Mouse (Mus musculus) lung, postnatal 4 days (tissue): ENCODE results near the gene P2rx6.
A peak's percentile ranks its signal among the peaks of the same experiment; 100 is the strongest.
"Not testable (repeated sequence)": the region's sequence is repeated elsewhere in the genome, so short reads cannot be mapped to it uniquely, and the experiment has no call there.

Source experiments
- DNase-seq, 2 experiments: peaks; one replicate each; pipeline ENCODE4 v3.0.0; 2021

Gene P2rx6

DNA sequence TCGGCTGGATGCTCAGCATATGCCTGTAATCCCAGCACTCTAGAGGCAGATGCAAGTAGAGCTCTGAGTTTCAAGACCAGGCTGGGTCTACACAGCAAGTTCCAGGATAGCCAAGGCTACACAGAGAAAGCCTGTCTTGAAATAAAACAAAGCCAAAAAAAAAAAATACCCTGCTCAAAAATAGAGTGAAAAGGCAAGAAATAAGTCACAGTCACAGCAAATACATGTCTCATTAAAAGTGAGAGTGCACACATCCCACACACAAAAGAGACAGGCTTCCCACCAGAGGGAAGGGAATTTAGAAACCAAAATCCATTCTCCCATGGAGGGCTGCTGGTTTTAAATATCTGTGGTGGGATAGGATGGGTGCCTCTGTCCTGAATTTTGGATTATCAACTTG, 1.9 kb downstream of the P2rx6 start:
- DNase-seq, result no peak

DNA sequence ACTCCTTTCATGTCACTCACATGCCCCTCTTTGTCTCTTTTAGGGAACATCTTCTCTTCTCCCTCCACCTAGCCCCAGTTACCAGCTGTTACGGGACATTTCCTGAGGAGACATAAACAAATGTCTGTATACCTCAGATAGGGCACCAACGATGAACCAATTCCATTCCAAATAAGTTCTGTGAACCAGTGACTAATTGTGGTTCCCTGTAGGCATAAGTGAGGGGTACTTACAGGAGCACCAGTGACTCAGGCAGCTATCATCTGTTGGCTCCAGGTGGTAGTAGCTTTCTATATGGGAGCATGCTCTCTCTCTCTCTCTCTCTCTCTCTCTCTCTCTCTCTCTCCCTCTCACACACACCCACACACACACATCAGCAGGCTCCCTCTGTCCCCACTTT, 2.5 kb downstream of the P2rx6 start:
- DNase-seq, result no peak

DNA sequence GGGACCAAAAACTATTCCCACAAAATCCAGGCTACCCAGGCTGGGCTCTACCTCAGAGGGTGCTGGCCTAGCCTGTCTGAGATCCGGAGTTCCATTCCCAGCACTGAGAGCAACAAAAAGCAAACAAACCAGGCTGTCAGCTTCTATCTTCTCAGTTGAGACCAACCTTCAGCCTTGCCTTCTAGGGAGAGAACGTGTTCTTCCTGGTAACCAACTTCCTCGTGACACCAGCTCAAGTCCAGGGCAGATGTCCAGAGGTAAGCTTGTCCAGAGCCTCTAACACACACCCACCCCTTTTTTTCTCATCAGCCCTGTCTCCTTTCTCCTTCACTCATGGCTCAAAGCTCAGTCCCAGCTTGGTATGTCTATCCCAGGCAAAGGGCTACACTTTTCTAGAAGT, 3.1 kb downstream of the P2rx6 start:
- no peak for DNase-seq

DNA sequence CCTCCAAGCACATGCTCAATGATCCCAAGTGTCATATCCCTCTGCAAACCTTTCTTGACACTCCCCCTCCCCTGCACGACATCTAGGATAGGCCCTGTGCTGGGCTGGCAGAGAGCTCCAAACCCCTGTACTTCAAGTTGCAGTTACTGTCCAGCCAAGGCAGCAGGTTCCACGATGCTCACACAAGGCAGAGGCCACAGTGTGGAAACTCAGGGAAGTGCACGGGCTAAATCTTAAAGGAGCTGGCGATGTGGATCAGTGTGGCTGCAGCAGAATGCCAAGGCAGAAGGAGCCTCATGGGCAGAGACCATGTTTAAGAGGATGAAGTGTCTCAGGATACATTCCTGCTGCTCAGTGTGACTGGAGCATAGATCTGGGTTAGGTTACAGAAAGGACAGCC, 4.5 kb downstream of the P2rx6 start:
- DNase-seq, result no peak

DNA sequence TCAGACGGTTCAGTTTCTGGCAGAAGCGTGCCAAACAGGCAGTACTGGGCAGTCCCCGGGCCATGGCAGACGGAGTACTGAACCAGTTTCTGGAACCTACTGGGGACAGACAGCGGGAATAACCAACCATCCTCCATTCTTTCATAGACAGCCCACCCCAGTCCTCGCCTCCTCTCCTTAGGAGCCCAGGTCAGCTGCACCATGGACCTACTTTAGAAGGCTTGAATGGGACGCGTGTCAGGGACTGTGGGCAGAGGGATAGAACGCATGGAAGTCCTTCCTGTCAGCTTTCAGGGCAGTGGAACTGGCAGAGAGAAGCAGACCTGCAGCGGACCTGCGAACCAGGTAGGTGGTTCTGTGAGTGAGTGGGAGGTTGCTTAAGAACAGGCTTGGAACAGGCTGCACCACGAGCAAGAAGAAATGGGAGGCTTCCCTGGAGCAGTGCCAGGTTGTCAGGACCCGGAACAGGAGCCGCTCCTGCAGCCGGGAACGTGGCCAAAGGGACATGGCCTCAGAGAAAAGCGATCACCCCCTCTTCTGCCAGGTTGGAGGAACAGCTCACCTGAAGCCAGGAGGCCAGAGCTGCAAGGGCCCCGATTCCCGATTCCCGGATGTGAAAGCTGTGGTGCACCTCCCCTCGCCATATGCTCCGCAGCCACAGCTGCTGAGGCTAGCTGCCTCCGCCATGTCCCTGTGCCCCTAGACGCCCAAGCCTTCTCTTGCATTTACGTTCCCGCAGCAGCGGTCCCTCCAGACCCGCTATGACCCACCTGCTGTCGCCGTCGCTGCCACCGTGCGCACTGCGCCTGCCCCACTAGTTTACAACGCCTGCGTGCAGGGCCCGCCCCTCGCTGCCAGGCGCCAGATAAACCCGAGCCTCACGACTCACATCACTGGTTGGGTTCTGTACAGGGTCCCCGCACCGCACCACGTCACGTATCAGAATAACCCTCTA, 14.5 kb downstream of the P2rx6 start:
- DNase-seq, result peak; percentile 76 to 84

DNA sequence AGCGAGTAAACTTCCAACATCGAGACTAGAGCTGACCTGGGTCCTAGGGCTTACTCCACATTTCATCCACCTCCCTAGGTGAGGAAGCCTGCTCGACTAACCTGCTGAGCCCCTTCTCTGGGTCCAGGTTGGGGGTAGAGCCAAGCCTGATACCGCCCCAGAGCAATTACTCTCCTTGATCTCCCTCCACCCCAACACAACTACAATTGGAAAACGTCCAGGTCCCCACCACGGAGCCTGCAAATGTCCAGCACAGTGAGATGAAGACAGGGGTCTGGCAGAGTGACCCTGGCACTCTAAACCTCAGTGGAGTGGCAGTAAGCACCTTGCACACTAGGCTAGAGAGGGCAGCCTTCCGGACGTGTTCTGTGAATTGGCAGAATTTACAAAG, 15.1 kb downstream of the P2rx6 start:
- no peak for DNase-seq

DNA sequence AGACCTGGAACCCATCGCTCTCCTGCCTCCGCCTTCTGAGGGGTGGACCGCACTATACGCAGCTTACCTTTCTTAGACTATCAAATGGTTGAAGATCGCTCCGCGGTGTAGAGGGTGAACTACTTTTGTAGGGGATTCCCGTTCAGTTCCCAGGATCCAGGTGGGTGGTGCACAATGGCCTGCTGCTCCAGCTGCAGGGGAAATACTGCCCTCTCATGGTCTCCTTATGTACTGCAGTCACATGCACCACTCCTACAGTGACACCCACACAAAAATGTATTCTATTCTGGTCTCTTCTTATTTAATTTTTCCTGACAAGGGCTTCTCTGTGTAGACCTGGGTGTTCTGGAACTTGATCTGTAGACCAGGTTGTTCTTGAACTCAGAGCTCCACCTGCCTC, 21.4 kb downstream of the P2rx6 start, which contains the start of gene Slc7a4:
Slc7a4 (minus strand) TSS at position 151 of the 400 bp plus-strand sequence.
- peak in 1 of 2 experiments; percentile 27 for DNase-seq

DNA sequence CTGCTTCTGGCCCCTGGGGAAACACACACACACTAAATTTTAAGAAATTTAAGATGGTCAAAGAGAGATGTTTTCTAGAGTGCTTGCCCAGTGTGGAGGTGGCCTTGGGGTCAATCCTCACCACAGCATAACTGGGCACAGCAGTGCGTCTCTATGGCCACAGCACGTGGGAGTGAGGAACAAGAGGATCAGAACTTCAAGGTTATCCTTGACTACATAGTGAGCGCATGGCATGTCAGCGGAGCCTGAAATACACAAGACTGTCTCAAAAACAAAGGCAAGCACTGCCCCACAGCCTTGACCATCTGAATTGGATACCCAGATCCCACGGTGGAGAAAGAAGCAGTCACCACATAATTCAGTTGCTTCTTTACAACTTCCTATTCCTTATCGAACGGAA, 22.9 kb downstream of the P2rx6 start:
- no peak for DNase-seq

DNA sequence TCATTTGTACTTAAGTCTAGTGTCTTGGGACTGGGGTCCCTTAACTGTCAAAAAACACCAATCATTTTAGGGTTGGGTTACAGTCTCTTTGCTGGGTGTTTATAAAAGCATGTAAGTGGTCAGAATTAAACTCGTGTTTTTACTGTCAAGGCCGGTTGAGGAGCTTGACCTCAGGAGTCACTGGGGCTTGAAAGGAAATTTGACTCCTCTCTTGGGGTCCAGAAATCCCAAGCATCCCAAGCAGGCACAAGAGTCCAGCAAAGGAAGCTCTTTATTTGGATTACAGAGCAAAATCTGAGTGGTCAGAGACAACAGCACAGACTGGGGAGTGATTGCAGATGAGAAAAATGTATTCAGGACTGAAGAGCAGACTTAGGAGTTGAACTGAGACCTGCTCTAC, 29.0 kb downstream of the P2rx6 start:
- no peak for DNase-seq

DNA sequence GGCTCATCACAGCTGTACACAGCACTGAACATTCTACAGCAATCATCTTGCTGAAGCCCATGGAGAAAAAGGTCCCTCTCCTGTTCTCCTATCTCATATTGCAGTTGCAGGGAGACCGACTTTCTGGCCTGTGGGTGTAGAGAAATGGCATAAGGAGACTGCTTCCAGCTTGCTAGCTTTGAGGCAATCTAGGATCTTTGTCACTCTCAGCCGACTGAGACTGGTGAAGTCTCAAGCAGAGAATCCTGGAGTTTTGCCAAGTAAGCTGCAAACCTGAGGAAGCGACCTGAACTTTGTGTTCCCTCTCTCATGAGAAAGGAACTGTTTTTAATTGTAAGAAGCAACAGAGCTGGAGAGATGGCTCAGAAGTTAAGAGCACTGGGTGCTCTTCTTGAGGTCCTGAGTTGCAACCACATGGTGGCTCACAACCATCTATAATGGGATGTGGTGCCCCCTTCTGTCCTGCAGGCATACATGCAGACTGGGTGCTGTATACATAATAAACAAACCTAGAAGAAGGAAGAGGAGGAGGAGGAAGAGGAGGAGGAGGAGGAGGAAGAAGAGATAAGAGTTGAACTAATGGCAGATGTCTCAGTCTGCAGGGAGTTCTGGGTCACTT, 39.4 kb downstream of the P2rx6 start:
- no peak for DNase-seq

DNA sequence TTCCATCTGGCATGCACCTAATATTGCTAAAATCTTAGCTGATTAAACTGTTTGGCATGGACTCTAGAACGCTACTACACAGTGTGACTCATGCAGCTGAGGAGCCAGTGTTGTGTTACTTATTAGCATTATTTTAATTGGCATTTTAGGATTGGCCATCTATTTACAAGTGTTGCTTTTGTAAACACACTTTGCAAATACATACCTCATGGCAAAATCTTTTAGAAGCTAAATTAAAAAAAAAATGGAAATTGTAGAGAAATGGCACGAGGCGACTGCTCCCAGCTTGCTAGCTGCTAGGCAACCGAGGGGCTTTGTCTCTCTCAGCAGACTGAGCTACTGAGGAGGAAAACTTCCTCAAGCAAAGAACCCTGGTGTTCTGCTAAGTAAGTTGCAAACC, 43.3 kb downstream of the P2rx6 start:
- DNase-seq, result no peak

DNA sequence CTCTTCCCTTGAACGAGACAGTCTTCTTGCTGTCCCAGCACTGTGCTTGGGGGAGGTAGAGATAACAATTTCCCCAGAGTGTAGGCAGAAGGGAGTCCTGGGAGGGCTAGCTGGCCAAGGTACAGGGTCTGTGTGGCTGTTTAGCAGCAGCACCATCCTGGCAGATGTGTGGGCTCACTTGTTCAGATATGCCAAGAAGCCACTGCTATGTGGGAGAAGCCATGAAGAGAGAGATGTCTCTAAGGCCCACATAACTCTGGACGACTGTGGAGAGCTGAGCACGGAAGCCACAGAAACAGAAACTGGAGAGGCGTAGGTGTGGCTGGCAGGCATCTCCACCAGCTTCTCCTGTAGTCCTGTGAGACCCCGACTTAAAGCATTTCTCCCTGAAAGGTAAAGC, 44.0 kb downstream of the P2rx6 start:
- no peak for DNase-seq

DNA sequence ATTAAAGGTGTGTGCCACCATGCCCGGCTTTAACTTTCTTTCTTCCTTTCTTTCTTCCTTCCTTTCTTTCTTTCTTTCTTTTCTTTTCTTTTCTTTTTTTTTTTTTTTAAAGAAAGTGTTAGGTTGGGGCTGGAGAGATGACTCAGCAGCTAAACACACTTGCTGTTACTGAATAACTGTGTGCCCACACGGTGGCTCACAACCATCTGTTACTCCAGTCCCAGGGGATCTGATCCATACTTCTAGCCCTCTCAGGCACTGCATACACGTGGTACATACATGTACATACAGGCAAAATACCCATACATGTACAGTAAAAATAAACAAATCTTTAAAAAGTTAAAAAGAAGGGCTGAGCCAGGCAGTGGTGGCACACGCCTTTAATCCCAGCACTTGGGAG, 49.7 kb downstream of the P2rx6 start:
- DNase-seq, result no peak

DNA sequence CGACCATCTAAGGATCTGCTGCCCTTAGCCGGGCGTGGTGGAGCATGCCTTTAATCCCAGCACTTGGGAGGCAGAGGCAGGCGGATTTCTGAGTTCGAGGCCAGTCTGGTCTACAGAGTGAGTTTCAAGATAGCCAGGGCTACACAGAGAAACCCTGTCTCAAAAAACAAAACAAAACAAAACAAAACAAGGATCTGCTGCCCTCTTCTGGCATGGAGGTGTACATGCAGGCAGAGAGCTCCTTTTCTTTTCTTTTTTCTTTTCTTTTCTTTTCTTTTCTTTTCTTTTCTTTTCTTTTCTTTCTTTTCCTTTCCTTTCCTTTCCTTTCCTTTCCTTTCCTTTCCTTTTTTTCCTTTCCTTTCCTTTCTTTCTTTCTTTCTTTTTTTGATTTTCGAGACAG, 53.1 kb downstream of the P2rx6 start:
- not testable (repeated sequence) for DNase-seq

DNA sequence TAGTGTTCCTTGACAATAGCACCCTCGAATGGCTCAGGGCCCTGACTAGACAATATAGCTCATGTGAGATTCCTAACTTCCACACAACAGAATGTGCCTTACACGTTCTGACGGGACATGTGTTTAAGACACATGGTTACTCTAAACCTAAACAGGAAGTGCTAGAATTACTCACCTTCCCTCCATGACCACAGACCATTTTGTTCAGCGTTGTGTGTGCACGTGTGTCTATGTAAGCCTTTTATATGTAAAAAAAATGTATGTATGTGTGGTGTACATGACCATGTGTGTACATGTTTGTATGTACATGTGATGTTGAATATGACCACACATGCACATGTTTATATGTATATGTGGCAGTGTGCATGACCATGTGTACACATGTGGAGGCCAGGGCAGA, 54.5 kb downstream of the P2rx6 start:
- no peak for DNase-seq

DNA sequence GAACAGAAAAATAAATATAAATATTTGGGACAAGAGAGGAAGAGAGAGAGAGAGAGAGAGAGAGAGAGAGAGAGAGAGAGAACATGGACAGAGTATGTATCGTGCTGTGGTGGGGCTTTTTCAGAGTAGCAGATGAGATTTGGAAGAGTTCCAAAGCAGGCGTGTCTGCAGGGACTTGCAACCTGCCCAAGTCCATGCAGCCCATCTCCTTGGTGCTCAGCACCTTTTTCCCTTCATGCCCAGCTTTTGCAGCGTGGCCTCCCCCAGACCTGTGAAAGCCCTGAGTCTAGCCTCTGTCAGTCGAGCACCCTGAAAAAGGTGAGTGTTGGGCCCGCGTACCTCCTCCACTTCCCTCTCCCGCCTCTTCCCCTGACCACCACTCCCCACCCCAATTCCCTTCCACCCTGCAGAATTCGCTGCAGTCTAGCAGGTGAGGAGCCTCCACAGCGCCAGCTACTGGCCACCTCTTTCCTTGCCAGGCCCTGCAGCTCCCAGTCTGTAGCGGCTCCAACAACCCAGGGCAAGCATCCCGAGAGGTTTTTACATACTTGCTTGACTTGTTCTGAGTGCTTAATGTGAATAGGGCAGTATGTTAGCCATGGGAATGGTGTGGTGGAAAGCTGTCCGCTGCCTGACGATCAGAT, 56.4 kb downstream of the P2rx6 start:
- DNase-seq, result peak; percentile 54 to 57

DNA sequence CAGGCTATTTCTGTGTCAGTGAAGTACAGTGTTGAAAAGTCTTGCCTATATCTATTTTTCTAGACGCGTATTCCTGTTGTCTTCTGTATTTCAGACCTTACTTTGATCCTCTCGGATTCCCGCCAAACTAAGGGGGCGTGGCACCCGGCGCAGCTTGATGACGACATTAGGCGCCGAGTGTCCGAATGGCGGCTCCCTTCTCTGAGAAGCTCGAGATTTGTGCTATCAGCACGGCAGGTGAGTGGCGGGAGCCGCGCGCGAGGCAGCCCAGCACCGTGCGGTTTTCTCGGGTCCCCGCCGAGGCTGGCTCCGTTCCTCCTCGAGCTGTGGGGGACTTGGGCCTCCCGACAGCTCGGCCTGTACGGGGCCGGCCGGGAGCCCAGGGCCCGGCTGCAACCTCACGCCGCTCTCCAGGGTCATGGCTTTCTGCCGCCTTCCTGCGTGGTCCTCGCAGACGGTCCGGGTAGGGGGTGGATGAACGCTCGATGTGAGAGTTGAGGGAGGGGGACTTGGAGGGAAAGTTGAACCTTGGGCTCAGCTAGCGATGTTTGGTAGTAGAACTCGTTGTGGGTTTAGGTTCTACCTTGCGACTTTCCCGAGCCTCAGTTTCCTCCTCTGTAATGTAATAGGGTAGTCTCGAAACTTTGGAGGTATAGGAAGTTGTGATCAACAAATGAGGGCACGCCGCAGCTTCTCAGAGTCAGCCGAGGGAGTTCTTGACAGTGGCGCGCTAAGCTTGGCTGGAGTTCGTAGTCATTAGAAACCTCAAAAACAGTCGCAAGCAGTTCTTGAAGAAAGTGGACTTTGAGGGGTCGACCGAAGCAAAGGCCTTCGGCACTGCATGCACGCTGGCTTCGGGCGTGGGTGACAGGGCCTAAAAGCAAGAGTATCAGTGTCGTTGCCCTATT, 57.8 kb downstream of the P2rx6 start, which contains the start of gene Smpd4:
Smpd4 (plus strand) TSS at position 157 of the 908 bp plus-strand sequence.
- peak; percentile 90 to 94 for DNase-seq

DNA sequence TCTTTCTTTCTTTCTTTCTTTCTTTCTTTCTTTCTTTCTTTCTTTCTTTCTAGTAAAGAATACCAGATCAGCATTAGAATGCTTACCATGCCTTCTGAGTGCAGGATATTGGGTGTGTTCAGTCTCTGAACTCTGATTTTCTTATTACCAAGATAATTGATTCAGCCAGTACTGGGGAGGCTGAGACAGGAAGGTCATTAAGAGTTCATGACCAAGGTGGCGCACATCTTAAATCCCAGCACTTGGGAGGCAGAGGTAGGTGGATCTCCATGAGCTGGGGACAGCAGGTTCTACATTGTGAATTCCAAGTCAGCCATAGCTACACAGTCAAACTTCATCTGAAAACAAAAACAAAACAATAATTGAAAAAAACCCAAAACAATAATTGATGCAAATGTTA, 60.3 kb downstream of the P2rx6 start:
- no peak for DNase-seq

DNA sequence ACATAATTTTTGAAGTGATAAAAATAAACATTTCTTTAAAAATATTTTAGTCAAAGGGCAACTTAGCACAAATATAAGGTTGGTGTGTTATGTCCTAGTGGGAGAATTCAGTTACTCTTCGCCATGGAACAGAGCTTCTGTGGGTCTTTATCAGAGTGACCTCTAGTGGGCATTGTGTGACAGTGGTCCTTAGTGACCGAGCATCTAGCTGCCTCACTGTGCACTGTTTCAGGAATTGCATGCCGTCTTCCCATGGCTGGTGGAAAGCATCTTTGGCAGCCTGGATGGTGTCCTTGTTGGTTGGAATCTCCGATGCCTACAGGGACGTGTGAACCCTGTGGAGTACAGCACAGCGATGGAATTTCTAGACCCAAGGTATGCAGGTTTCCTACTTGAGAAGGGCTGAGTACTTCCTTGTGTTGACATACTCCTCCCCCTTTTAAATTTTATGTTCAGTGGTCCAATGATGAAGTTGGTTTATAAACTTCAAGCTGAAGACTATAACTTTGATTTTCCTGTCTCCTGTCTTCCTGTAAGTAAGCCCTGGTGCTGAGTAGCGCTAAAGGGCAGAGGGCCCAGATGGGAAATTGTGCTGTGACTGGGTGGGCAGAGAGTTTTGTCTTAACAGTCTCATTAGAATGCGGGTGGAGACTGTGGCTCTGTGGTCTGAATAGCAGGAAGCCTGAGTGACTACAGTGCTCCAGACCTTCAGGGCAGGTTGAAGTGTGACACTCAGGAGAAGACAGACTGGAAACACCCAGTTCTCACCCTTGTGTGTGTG, 64.0 kb downstream of the P2rx6 start:
- no peak for DNase-seq

DNA sequence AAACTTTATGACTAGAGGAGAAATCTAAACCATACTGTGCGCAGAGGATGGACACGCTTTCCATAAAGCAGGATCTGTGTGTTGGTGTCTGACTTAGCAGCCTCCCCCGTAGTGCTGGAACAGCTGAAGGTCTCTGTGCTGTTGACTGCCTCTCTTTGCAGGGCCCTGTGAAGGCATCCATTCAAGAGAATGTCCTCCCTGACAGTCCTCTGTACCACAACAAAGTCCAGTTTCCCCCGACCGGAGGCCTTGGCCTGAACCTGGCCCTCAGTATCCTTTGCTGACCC, 64.5 kb downstream of the P2rx6 start:
- DNase-seq, result no peak
